Mouse (Mus musculus) layer of hippocampus, postnatal 10 days (tissue): ENCODE results near the gene Ceacam1. TPM values are rescaled to one million over a fixed set of nuclear protein-coding genes. Genes with fewer than 3 reads are reported as not detected.
"Not testable (repeated sequence)": the region's sequence is repeated elsewhere in the genome, so short reads cannot be mapped to it uniquely, and the experiment has no call there.

Experiments used
- DNase-seq, 2 experiments: peaks; one replicate each; pipeline ENCODE4 v3.0.0; 2021; ENCODE audit warnings: low spot score in 2 of 2
- total RNA-seq, 2 experiments: library from RNA; stranded (reverse); gene quantifications; 2 replicates each; pipeline ENCODE4 v1.2.3; 2021

The Ceacam1 gene
- total RNA-seq, 2 experiments from 2014 or later: 2.1 to 2.4 TPM

DNA sequence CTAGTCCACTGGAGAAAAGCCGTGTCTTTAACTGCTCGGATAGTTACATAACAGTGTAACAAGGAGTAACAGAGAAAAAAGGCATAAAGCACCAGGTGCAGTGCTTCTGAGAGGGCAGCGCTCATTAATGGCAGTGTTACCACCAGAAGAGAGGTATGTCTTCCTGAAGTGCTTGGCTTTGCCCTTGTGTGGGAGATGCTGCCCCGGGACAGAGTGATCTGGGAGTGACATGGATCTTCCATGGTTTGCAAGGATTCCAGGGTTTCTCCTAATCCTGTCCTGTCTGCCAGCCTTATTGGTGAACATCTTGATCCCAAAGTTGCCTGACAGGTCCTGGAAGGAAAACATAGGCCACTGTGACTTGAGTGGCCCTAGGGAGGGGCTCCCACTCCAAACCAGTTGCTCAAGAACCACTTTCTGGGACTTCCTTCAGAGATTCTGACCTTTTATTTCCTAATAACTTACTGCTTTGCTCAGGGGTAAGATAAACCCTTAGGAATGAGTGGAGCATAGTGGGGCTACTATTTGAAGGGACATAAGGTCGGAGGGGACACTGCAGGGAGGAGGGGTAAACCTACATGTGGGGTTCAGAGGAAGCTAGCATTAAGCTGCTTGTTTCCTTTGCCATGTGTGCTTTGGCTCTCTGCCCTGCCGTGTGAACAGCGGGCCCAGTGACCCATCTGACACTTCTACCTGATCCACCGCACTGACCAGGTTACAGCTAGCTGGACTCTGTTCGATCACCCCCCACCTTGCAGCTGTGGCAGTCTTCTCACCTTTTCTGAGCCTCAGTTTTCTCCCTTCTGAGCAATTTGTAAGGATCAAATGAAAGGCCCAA is 37.2 kb downstream of the Ceacam1 start:
- DNase-seq: no peak

DNA sequence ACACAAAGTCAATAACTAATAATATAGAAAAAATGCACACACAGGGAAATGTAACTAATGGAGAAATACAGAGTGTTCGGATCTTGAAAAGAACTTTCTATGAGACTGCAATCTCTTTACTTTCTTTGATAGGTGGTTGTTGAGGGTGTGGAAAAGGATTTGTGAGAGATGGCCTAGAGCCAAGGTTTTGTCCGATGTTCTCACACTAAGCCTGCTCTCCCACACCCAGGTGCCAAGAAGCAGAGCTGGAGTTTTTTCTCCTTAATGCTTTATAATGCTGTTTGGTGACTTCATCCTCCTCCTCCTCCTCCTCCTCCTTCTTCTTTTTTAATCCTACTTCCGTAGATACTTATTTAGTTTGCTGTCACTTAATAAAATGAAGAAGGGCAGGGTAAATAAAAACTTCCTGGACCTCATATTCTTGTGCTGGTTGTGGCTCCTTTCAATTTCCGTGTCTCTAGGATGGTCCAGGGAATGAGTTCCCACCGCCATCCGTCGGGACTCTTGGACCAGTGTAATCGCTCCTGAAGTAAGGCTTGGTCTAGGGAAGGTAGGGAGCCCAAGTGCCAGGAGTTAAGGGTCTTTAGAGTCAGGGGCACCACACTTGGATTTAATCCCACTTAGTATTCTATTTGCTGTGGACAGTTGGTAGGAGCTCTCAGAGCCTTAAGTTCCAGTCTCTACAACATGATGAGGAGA is 38.1 kb downstream of the Ceacam1 start:
- no peak for DNase-seq

DNA sequence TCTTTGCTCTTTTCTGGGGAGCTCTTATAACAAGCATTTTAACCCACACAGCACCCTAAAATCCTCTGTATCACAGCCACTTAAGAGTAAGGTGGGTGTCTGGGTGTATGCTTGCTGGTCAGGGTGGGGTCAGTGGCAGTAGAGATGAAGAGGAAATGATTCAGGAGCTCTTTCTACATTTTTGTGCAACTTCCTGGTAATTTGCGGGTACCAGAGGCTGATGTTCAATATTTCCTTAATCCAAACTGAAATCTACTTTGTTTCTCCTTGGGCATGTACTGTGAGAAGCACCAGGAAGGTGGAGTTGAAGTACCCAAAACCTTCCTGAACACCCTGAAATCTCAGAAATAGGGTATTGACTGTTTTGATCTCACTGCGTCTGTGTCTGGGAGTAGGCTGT is 40.7 kb downstream of the Ceacam1 start:
- DNase-seq: no peak

DNA sequence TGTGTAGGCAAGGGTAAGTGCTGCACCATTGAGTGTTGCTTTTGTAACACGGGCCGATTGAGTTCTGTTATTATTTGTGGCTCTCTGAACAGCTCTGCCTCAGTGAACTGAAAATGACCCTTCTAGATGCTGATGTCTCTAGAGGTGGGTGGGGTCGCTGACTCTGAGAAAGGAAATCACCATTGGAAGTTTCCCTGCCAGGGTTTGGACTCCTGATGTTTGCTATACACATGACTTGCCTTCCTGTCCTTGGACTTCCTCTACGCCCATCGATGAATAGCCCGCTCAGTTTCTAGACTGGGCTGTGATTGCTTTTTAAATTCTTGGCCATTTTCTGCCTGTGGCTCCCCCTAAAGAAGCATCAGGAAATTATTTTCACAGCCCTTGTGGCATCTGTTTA is 41.2 kb downstream of the Ceacam1 start:
- no peak for DNase-seq

DNA sequence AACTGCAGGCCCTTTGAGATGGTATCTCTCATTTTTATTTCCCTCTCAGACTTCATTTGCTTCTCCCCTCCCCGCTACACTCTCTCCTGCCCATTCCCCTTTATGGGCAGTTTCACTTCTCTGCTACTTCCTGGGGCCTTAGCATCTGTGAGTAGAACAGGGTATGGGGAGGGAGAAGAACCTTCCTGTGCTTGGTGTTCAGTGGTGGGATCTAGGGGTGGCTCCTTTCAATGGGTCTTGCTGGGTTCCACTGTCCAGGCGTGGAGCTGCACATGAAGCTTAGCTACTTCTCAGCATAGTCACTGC is 41.9 kb downstream of the Ceacam1 start:
- DNase-seq: no peak

DNA sequence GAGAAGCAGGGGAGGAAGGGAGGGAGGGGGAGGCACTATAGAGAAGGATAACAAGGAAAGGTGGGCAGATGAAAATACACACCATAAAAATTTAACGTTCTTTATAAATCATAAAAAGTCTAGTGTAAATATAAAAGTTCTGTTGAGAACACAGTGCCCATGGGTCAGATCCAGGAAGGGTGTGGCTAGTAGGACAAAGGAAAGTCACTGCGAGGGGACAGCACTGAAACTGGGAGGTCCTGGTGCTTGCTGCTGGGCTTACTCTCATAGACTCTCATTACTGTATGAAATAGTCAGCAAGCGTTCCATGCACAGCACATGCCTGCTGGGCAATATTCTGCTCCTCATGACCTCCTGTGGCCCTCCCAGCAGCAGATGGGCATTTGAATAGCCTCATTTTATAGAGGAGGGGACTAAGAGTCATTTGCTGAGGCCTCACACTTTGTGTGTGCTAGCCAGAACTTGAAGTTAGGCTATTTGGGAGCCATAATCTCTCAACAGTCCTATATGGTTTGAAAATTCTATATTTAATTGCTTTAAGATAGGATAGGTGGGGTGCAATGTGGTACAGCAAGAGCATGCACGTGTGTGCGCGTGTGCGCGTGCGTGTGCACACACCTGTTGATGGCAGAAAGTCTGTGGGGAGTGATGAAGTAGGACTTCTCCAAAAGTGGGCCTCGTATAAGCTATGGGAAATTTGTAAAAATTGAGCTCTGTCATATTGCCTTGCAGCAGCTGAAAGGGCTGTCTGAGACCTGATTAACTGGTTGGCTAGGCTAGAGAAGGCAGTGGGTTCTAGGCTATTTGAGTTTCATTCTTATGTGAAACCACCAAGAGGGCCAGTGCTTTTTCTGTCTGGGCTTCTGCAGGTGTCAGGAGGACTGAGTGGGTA is 42.5 kb downstream of the Ceacam1 start:
- DNase-seq: no peak

DNA sequence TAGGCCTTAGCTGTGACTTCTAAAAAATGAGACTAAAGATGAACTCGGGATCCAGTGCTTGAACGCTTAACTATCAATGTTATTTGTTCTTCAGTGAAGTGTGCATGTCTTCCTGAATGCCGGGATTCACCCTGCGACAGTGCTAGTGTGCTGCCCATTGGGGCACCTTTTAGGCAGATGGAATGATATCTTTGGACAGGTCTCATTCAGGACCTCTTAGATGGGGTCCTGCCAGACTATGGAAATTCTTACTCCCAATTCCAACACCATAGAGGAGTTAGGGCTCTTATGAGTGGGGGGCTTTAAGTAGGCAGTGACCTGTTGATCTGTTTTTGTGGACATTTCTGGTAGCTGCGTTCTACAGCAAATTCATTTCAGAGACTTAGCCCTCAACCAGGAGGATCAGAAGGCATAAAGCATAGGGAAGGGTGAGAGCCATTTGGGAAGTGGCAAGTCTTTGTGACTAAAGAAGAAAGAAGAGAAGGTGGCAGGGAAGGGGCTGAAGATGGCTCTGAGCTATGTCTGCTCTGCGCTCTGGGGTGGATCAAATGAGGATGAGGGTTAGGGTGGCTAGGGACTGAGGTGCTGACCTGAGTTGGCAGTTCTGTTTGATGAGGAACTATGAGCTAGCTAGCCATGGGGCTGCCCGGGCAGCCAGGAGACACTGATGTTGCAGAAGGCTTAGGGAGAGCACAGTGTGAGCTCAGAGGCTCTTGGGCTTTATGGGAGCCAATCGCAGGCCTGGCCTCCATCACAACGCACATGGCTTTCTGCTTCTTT is 43.4 kb downstream of the Ceacam1 start:
- no peak for DNase-seq

DNA sequence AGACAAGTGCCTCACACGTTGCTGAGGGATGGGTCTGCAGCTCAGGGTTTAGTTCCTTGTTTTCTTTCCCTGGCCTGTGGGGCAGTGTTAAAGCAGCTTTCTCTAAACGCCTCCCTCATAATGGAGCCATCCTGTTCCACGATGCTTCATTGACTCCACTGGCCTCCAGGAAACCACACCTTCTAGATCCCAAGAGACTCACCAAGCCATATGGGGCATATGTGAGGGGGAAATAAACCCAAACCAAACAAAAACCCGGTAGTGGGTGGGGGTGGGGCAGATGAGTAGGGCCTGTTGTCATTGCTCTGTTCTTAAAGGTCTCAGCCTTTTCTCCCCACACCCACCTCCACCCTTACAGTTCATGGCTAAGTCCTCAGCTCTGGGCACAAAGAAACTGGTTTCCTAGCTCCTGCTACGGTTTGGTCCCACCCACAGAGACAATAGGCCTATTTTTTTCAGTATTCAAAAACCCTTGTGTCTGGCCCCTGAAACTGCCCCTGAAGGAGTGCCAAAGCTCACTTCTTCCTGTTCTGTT is 44.3 kb downstream of the Ceacam1 start:
- no peak for DNase-seq

DNA sequence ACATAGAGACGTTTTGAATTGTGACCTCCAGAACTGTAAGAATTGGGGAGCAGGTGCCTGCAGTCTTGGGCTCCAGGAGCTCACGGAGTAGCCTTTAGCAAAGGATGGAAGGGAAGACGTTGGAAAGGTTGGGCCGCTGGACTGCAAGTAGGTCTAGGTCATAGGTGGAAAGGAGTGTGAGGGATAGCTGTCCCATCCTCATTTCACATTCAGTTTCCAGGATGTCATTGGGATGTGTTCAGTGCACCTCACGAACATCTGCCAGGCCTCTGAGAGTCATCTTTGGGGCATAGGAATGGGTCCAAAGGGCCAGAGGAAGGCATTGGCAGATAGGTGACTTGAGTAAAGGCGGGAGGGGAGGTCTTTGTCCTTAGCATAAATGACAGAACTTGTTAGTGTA is 45.0 kb downstream of the Ceacam1 start:
- no peak for DNase-seq

DNA sequence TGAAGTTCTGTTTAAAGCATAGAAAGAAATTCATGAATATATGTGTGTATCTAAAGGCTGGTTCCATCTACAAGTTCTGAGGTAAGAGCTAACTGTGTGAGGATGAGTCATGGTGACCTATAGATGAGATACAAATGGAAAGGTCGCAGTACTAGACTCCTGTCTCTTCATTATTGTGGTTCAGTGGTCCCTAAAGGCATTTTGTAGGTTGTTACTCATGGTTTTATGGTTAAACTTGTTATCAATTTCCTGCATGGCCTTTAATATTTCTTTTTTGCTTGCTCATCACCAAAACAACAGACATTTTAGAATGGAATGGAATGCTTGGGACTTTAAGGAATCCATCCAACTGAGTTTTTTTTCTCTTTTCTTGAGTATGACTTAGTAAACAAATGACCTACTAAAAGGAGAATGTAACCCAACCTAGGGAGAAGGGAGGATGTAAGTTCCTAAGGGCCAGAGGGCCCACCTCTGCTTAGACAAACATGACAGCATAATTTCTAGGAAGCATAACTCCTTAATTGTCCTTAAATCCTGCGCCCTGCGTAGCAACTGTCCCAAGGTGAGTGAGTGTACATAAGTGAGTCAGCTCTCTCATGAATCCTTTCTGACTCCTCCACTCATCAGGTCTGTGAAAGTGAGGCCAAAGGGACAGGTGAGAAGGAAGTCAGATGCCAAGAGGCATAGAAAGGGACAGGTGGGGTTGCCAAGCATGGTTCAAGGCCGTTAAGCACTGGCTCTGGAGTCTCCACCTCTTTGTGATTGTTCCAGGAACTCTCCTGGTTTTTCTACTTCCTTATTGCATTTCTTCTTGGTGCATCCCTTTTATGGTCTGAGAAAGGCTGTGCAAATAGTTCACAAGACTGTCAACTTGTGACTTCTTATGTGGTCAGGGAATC is 47.3 kb downstream of the Ceacam1 start:
- DNase-seq: no peak

DNA sequence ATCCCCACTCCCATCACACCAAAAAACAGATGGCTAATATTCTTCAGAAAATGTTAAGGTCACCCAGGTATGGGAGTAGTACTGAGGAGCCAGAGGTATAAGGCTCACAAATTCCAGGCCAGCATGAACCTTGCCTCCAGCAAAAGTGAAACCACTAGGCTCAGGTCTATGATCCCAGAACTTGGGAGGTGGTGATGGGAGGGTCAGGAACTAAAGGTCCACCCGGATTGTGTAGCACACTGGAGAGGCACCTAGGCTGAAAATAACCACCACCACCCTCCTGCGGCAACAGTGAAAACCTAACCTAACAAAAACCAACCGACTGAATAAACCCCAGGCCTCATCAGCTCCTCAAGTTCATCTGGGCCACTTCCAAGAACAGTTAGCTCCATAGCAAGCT is 49.1 kb downstream of the Ceacam1 start:
- no peak for DNase-seq

DNA sequence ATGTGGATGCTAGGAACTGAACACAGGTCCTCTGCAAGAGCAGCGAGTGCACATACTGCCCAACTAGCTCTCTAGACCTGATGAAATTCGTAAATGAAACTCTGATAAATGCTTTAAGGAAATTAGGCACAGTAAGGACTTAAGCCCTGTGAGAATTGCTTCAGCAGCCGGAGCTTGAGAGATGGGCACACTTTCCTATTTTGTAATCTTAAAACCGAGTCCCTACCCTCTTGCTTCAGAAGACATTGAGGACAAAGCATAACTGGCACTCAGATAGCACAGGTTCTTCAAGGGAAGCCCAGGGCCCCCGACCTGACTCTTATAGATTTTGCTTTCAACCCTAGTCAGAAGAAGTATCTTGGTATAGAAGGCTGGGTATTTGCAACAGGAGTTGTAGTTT is 50.3 kb downstream of the Ceacam1 start:
- no peak for DNase-seq

DNA sequence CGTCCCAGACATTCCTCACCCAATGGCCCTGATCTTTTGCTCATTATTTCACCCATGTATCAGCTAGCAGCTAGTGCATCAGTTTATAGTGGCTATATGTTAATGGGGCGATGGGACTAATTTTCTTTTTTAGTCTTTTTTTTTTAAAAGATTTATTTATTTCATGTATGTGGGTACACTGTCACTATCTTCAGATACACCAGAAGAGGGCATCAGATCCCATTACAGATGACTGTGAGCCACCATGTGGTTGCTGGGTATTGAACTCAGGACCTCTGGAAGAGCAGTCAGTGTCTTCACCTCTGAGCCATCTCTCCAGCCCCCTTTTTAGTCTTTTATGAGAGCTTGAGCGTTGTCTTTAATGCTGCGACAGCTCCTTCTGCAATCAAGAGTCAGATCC is 51.0 kb downstream of the Ceacam1 start:
- DNase-seq: not testable (repeated sequence)

DNA sequence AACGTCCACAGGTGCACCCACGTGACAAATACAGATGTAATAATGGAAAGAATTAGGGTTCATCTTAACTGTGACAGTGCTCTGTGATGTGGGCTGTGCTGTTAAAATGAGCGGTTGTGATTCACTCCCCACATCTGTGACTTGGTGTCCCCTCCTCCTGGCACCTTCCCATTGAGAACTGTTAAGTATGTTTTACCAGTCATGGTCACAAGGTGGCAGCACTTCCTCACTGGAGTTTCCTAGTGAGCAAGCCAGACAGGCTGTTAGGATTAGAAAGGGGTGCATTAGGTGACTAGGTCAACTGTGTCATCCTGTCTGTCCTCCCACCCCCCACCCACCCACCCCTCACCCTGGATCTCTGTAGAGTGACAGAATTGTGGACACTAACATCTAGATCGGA is 53.0 kb downstream of the Ceacam1 start:
- peak; percentile 90 to 91 for DNase-seq

DNA sequence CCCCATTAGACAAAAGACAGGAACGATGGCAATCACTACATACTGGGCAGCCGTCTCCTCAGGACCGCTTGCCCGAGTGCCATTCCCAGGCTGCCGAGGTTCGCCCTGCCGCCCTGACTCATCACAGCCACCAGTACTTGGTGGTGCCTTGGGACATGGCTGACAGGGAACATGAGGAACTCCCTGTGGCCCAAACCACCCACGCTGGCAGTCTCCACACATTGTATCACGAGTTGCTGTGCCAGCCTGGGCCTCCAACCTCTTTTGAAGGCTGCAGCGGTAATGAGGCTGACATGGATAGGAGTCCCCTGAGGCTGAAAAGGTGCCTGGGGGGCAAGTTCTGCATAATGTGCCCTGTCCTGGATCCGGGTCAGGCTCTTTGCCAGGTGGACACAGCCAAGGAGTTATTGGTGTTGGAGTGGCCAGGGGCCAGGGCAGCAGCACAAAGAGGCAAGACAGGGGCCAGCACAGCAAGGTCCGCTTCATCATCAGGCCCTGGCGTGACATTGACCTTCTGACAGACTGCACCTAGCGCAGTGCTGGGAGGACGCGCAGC is 55.0 kb downstream of the Ceacam1 start:
- DNase-seq: peak; percentile 27 to 34

DNA sequence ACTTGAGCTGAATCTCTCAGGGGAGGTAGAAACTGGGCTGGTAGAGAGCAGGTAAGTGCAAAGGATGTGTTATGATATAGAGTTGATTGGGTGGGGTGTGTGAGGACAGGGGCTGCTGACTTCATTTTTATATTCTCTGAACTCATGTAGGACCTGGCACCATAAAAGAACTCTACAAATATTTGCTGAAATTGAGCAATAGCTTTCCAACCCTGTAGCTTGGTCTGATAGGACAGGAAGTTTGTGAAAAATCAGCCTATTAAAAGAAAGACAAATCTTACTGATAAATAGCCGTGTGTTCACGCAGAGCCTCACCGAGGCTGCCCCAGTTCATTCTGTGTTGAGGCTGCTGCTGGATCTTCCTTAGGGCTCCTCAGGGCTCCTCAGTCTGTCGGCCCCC is 57.5 kb downstream of the Ceacam1 start:
- no peak for DNase-seq

DNA sequence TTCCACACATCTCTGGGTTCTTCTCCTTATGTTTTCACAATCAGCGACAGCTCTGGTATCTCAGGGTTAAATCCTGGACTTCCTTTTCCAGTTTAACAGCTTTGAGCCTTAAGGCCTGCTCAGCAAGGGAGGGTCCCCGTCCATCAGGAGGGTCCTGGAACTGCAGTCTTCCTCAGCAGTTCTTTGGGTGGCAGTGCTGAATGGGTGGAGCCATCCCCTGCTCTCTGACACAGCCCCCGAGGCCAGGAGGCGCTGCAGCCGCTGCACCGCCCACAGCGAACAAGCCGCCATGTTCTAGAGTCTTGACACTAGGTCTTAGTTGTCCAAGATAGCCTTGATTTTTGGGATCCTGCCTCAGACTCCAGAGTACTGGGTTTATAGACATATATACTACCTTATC is 57.9 kb downstream of the Ceacam1 start:
- no peak for DNase-seq

DNA sequence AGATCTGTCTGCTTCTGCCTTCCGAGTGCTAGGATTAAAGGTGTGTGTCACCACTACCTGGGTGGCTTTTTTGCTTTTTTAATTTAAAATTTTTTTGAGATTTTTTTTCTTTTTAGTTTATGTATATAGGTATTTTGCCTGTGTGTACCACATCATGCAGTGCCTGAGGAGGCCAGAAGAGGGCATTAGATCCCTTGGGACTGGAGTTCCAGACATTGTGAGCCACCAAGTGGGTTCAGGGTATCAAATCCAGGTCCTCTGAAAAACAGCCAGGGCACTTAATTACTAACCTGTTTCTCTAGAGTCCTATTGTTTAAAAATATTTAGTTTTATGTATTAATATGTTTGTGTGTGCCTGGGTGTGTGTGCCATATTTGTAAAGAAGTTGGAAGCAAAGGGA is 59.8 kb downstream of the Ceacam1 start:
- DNase-seq: no peak

DNA sequence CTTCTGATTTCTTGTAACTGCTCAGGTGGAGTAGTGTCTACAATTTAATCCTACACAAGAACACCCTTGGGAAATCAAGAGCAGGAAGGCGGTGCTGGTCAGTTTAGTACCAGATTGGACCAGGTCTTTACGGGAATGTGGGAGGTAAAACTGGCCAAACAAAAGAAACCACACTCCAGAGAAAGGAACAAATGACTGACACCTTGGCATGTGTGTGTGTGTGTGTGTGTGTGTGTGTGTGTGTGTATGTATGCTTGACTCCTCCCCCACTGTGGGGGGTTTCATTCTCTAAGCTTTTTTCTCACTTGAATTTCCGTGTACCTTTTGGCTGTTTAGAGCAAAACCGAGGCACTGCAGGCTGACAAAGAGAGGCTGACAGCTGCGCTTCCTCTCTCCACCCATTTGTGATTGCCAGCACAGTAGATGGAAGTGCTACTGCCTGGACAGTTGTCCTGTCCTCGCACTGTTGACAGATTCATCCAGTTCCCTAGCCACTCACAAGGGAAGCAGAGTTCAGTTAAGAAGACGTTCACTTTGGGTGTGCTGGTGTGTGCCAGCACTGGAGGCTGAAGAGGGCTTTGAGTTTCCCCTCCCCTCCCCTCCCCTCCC is 64.5 kb downstream of the Ceacam1 start, which contains the start of gene Cxcl17:
Cxcl17 (minus strand) TSS at position 54 of the 609 bp plus-strand sequence.
- no peak for DNase-seq
